Mouse (Mus musculus) hindbrain, embryonic 10.5 days (tissue): ENCODE results near the gene Ube3c. TPM values are rescaled to one million over a fixed set of nuclear protein-coding genes. Genes with fewer than 3 reads are reported as not detected.
"Not testable (repeated sequence)": the region's sequence is repeated elsewhere in the genome, so short reads cannot be mapped to it uniquely, and the experiment has no call there.

ENCODE experiments used
- DNase-seq: peaks from one replicate; pipeline ENCODE4 v3.0.0-alpha.2; 2017; ENCODE audit warnings: low spot score
- H3K27ac ChIP-seq: fragments of 300-500 bp; sonication (generic); 2 replicates; pipeline ENCODE4 v1.5.1; 2016; ENCODE audit warnings: mild to moderate bottlenecking, moderate library complexity
- H3K27me3 ChIP-seq: fragments of 300-500 bp; sonication (generic); 2 replicates; pipeline ENCODE4 v1.6.1; 2016; ENCODE audit warnings: mild to moderate bottlenecking; ENCODE audit not compliant: poor library complexity, insufficient read depth, severe bottlenecking
- H3K36me3 ChIP-seq: fragments of 300-500 bp; sonication (generic); 2 replicates; pipeline ENCODE4 v1.6.1; 2016; ENCODE audit warnings: mild to moderate bottlenecking, moderate library complexity
- H3K4me1 ChIP-seq: fragments of 300-500 bp; sonication (generic); replicated peaks from 2 replicates; pipeline ENCODE4 v1.6.1; 2016; ENCODE audit warnings: mild to moderate bottlenecking
- H3K4me3 ChIP-seq: fragments of 300-500 bp; sonication (generic); 2 replicates; pipeline ENCODE4 v1.5.1; 2016; ENCODE audit warnings: mild to moderate bottlenecking, moderate library complexity
- H3K9me3 ChIP-seq: fragments of 300-500 bp; sonication (generic); 2 replicates; pipeline ENCODE4 v1.6.1; 2016; ENCODE audit warnings: mild to moderate bottlenecking, moderate library complexity
- WGBS: fragments of 180-500 bp; shearing (Covaris S2); methylation state at CpG from one replicate; pipeline ENCODE4 v1.1.7; 2016; 5-methylcytosine and 5-hydroxymethylcytosine counted together
- polyA plus RNA-seq: library from polyadenylated mRNA; unstranded; fragments of >200 nt; fragmentation: Nextera tagmentation; extraction: Ambion mirVana; gene quantifications from 2 replicates; pipeline ENCODE4 v1.2.1, GENCODE M21; 2016

The Ube3c gene
- polyA plus RNA-seq, 1 experiment from 2014 or later: 23.7 TPM

- no peaks in the 10 kb centered on the region for H3K27me3 ChIP-seq
- no peak for DNase-seq
- H3K4me3 ChIP-seq: no peak overlapping the region
- no peaks in the 10 kb centered on the region for H3K9me3 ChIP-seq
- no peak overlapping the region for H3K27ac ChIP-seq
- no peaks in the 10 kb centered on the region for H3K4me1 ChIP-seq
- H3K36me3 ChIP-seq: peaks cover 68% of the 10 kb centered on the region
- 87% methylated on average over 3 of the region's 3 CpGs for WGBS
Observed at GRCm38 (mm10) chr5:29631711-29632110, 62.7 kb downstream of the Ube3c start.

GRCm38 (mm10) chr5:29636298-29636697 lies 67.3 kb downstream of the Ube3c start:
- peaks cover 91% of the 10 kb centered on the region for H3K36me3 ChIP-seq

GRCm38 (mm10) chr5:29636884-29637283 lies 67.8 kb downstream of the Ube3c start:
- Histone ChIP-seq H3K9me3 (no peaks in the 10 kb centered on the region), H3K36me3 (peaks cover 89% of the 10 kb centered on the region), H3K4me3 (no peak overlapping the region), H3K4me1 (no peaks in the 10 kb centered on the region), H3K27ac (no peak overlapping the region), H3K27me3 (no peaks in the 10 kb centered on the region)
- DNase-seq: no peak

More at GRCm38 (mm10) chr5:29636298-29636697, 67.3 kb downstream of the Ube3c start:
- no peaks in the 10 kb centered on the region for H3K4me1 ChIP-seq
- no peaks in the 10 kb centered on the region for H3K9me3 ChIP-seq
- no peak for DNase-seq
- no peak overlapping the region for H3K27ac ChIP-seq
- H3K27me3 ChIP-seq: no peaks in the 10 kb centered on the region
- H3K4me3 ChIP-seq: no peak overlapping the region

DNA sequence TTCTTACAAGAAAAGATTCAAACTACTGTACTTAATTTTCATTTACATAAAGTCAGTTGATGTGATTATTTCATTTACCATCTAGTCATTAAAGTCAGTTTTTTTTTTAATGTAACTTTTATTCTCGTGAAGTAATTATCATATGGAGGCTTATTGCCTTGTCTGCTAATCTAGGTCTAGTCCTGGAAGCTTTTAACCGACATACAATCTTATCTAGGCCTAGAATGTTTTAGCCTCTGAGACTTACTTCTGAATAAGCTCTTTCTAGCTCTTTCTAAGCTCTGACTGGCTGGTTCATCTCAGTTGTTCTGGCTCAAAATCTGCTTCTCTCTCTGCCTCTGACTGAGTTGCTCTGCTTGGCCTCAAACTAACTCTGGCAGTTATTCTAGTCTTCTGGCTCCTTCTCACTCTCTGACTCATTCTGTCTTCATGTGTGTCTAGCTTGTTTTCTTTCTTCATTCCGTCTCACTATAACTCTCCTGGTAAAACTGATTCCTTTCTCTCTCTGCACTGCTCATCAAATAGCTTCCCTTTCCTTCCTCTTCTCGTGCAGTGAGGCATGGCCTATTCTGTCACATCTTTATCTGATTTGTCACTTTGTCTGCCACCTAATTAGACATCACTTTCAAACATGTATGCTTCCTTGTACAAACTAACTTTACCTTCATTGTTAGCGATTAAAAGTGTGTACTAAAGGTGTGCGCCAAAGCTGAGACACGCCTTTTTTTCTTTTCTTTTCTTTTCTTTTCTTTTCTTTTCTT lies 72.3 kb downstream of the Ube3c start:
- no peaks in the 10 kb centered on the region for H3K9me3 ChIP-seq
- 89% methylated on average over 7 of the region's 7 CpGs for WGBS
- peaks cover 76% of the 10 kb centered on the region for H3K36me3 ChIP-seq
- H3K4me1 ChIP-seq: no peaks in the 10 kb centered on the region
- DNase-seq: no peak
- H3K4me3 ChIP-seq: no peak overlapping the region
- H3K27me3 ChIP-seq: no peaks in the 10 kb centered on the region
- no peak overlapping the region for H3K27ac ChIP-seq

- Histone ChIP-seq H3K27me3 (no peaks in the 10 kb centered on the region), H3K36me3 (peaks cover 59% of the 10 kb centered on the region), H3K4me1 (no peaks in the 10 kb centered on the region), H3K4me3 (no peak overlapping the region), H3K9me3 (no peaks in the 10 kb centered on the region), H3K27ac (no peak overlapping the region)
- no peak for DNase-seq
Observed at GRCm38 (mm10) chr5:29651696-29652095, 82.7 kb downstream of the Ube3c start.

- DNase-seq: no peak
- peaks cover 73% of the 10 kb centered on the region for H3K36me3 ChIP-seq
- WGBS: 91% methylated on average over 3 of the region's 3 CpGs
Observed at GRCm38 (mm10) chr5:29657590-29658339, 88.7 kb downstream of the Ube3c start.

GRCm38 (mm10) chr5:29661246-29661645 lies 92.2 kb downstream of the Ube3c start:
- not testable (repeated sequence) for DNase-seq, H3K27ac ChIP-seq, H3K9me3 ChIP-seq, H3K4me3 ChIP-seq, H3K4me1 ChIP-seq, H3K27me3 ChIP-seq
- peaks cover 95% of the 10 kb centered on the region for H3K36me3 ChIP-seq
- WGBS: 87% methylated on average over 4 of the region's 4 CpGs

More at GRCm38 (mm10) chr5:29657590-29658339, 88.7 kb downstream of the Ube3c start:
- no peak overlapping the region for H3K27ac ChIP-seq
- no peaks in the 10 kb centered on the region for H3K27me3 ChIP-seq
- no peaks in the 10 kb centered on the region for H3K4me1 ChIP-seq
- no peaks in the 10 kb centered on the region for H3K9me3 ChIP-seq
- no peak overlapping the region for H3K4me3 ChIP-seq

DNA sequence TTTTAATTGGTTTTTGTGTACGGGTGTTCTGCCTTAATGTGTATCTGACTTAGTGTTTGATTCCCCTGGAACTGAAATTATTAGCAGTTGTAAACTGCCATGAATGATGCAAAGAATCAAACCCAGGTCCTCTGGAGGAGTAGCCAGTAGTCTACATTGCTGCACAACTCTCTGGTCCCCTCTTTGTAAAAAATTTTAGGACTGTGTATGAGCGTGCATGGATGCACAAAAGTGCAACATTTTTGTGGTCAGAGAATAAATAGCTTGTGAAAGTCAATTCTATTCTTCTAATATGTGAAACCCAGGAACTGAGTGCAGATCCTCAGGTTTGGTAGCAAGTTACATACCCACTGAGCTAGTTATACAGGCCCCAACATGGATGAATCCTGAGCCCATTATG lies 96.3 kb downstream of the Ube3c start:
- 94% methylated on average over 2 of the region's 2 CpGs for WGBS
- no peak for DNase-seq
- Histone ChIP-seq H3K36me3 (peaks cover 89% of the 10 kb centered on the region), H3K4me1 (no peaks in the 10 kb centered on the region), H3K27me3 (no peaks in the 10 kb centered on the region), H3K4me3 (no peak overlapping the region), H3K27ac (no peak overlapping the region), H3K9me3 (no peaks in the 10 kb centered on the region)

- H3K4me1 ChIP-seq: no peaks in the 10 kb centered on the region
- H3K4me3 ChIP-seq: no peak overlapping the region
- WGBS: 93% methylated on average over 4 of the region's 4 CpGs
- no peaks in the 10 kb centered on the region for H3K9me3 ChIP-seq
- no peak for DNase-seq
- H3K36me3 ChIP-seq: peaks cover 89% of the 10 kb centered on the region
- no peaks in the 10 kb centered on the region for H3K27me3 ChIP-seq
- no peak overlapping the region for H3K27ac ChIP-seq
Observed at GRCm38 (mm10) chr5:29672551-29672950, 103.5 kb downstream of the Ube3c start.

GRCm38 (mm10) chr5:29674305-29674704 lies 105.3 kb downstream of the Ube3c start:
- no peaks in the 10 kb centered on the region for H3K9me3 ChIP-seq
- H3K27me3 ChIP-seq: no peaks in the 10 kb centered on the region
- no peaks in the 10 kb centered on the region for H3K4me1 ChIP-seq
- WGBS: 95% methylated on average over 4 of the region's 4 CpGs
- no peak for DNase-seq
- no peak overlapping the region for H3K4me3 ChIP-seq
- peaks cover 72% of the 10 kb centered on the region for H3K36me3 ChIP-seq
- H3K27ac ChIP-seq: no peak overlapping the region

- Histone ChIP-seq H3K36me3 (peaks cover 67% of the 10 kb centered on the region), H3K27ac (no peak overlapping the region), H3K4me3 (no peak overlapping the region), H3K4me1 (no peaks in the 10 kb centered on the region), H3K27me3 (no peaks in the 10 kb centered on the region), H3K9me3 (no peaks in the 10 kb centered on the region)
- no peak for DNase-seq
- 97% methylated on average over 3 of the region's 3 CpGs for WGBS
Observed at GRCm38 (mm10) chr5:29676445-29676844, 107.4 kb downstream of the Ube3c start.

DNA sequence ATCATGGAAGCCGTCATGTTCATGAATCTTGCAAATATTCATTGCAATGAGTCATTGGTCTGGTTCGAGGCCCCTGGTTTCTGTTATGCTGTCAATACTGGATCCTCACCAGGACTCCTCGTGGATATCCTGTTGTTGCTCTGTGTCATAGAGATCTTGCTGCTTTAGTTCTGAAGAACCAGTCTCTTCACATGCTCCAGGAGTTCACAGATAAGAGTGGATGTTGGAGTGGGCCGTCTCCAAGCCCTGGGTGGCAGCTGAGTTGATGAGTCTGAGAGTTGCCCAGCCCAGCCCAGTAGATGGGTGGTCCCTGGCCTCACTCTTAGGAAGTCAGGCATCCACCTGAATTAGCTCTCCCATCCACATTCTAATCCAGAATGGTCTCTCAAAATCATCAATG lies 116.0 kb downstream of the Ube3c start:
- no peak overlapping the region for H3K27ac ChIP-seq
- WGBS: 81% methylated on average over 4 of the region's 4 CpGs
- no peaks in the 10 kb centered on the region for H3K4me1 ChIP-seq
- no peaks in the 10 kb centered on the region for H3K9me3 ChIP-seq
- peaks cover 18% of the 10 kb centered on the region; the same call in 1 of the 2 replicates for H3K36me3 ChIP-seq
- no peaks in the 10 kb centered on the region for H3K27me3 ChIP-seq
- no peak overlapping the region for H3K4me3 ChIP-seq
- DNase-seq: no peak

DNA sequence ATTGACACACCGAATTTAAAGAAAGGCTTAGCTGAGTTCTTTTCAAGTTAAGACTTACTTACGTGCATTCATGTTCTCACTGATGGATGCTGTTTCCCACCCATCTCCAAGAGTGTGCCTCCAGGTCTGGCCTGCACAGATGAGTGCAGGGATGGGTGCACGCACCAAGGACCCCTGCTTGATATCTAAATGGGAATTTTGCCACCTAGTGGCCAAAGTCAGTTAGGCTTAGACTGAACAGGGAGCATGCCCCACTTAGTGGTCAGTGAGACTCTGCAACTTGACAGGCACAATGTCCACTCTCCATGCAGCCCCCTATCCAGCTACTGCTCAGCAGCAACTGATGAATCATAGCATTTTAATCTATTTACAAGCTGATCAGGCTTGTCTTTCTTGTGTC lies 118.6 kb downstream of the Ube3c start:
- WGBS: 55% methylated on average over 3 of the region's 3 CpGs
- Histone ChIP-seq H3K4me3 (no peak overlapping the region), H3K4me1 (no peaks in the 10 kb centered on the region)

More for the DNA sequence above, 118.6 kb downstream of the Ube3c start:
- H3K27me3 ChIP-seq: no peaks in the 10 kb centered on the region
- peak; percentile 43 for DNase-seq
- no peak overlapping the region for H3K27ac ChIP-seq
- no peaks in the 10 kb centered on the region for H3K36me3 ChIP-seq
- no peaks in the 10 kb centered on the region for H3K9me3 ChIP-seq
